Comparison of ENCODE assay signal across 8 mouse cellular contexts in genomic region chr1:171079345-171079744, GRCm38 (mm10). TPM values are rescaled to one million over a fixed set of nuclear protein-coding genes. Genes with fewer than 3 reads are reported as not detected.
A peak's percentile ranks its signal among the peaks of the same experiment; 100 is the strongest.
DNase-seq lines count a peak whose midpoint lies in the region; ATAC-seq and TF ChIP-seq lines count a peak whose summit lies in the region.
"Not testable (repeated sequence)": the region's sequence is repeated elsewhere in the genome, so short reads cannot be mapped to it uniquely, and the experiment has no call there.

No protein-coding gene starts in this region.

- DNase-seq in hindbrain, postnatal 0 days (ENCODE audit: low spot score): not testable (repeated sequence)

- H3K9me3 ChIP-seq in forebrain, embryonic 12.5 days; heart, embryonic 14.5 days (ENCODE audit: control insufficient read depth, low read length); hindbrain, postnatal 0 days (ENCODE audit: low read length); limb, embryonic 13.5 days; lung, embryonic 15.5 days; midbrain, embryonic 16.5 days (replicated peaks; ENCODE audit: control insufficient read depth, low read length, poor library complexity, severe bottlenecking); stomach, embryonic 15.5 days: not testable (repeated sequence)

- not testable (repeated sequence) for H3K36me3 ChIP-seq in forebrain, embryonic 12.5 days (replicated peaks); heart, embryonic 14.5 days (ENCODE audit: control insufficient read depth, insufficient read depth, low read length); hindbrain, postnatal 0 days (ENCODE audit: insufficient read depth, low read length); limb, embryonic 13.5 days; lung, embryonic 15.5 days; midbrain, embryonic 16.5 days (ENCODE audit: control insufficient read depth, insufficient read depth, low read length); stomach, embryonic 15.5 days

- H3K27ac ChIP-seq in forebrain, embryonic 12.5 days; heart, embryonic 14.5 days (replicated peaks in 1 of 2; ENCODE audit: control insufficient read depth in 1 of 2, insufficient read depth in 1 of 2, low read depth in 2 of 2, low read length in 2 of 2); hindbrain, postnatal 0 days; limb, embryonic 13.5 days; lung, embryonic 15.5 days; midbrain, embryonic 16.5 days (ENCODE audit: low read length); stomach, embryonic 15.5 days: not testable (repeated sequence)

- TF ChIP-seq CTCF in hindbrain, postnatal 0 days (IDR thresholded peaks at IDR 0.05; ENCODE audit: low read depth): not testable (repeated sequence)

- not testable (repeated sequence) for H3K4me3 ChIP-seq in forebrain, embryonic 12.5 days (replicated peaks); heart, embryonic 14.5 days (ENCODE audit: control insufficient read depth in 1 of 2, insufficient read depth in 1 of 2, low read depth in 1 of 2, low read length in 2 of 2); hindbrain, postnatal 0 days (ENCODE audit: low read length); limb, embryonic 13.5 days; lung, embryonic 15.5 days; midbrain, embryonic 16.5 days (ENCODE audit: low read depth, low read length); stomach, embryonic 15.5 days (replicated peaks)

- 0% methylated on average over 1 of the region's 35 CpGs for WGBS in forebrain, embryonic 12.5 days
- 0% methylated on average over 1 of the region's 35 CpGs for WGBS in heart, embryonic 14.5 days
- 0% methylated on average over 1 of the region's 35 CpGs for WGBS in hindbrain, postnatal 0 days
- WGBS in limb, embryonic 13.5 days: 0% methylated on average over 1 of the region's 35 CpGs
- WGBS in lung, embryonic 15.5 days: 0% methylated on average over 1 of the region's 35 CpGs
- 0% methylated on average over 1 of the region's 35 CpGs for WGBS in midbrain, embryonic 16.5 days
- 0% methylated on average over 1 of the region's 35 CpGs for WGBS in stomach, embryonic 15.5 days

- not testable (repeated sequence) for H3K4me2 ChIP-seq in forebrain, embryonic 12.5 days; heart, embryonic 14.5 days (ENCODE audit: low read length); hindbrain, postnatal 0 days (ENCODE audit: low read depth, low read length); limb, embryonic 13.5 days (replicated peaks); midbrain, embryonic 16.5 days (ENCODE audit: low read length); stomach, embryonic 15.5 days
- H3K4me2 ChIP-seq in lung, embryonic 15.5 days: peak overlapping the region; percentile 27; the same call in 1 of the 2 replicates

- ATAC-seq in common myeloid progenitor, adult 5-6 weeks (replicated peaks; ENCODE audit: low read depth, poor library complexity, severe bottlenecking): peak; percentile 31
- peak; percentile 71 for ATAC-seq in forebrain, embryonic 12.5 days (ENCODE audit: low FRiP score)
- peak; percentile 46 for ATAC-seq in heart, embryonic 14.5 days (ENCODE audit: insufficient number of reproducible peaks, insufficient read depth, low FRiP score, low read depth)
- peak; percentile 63 for ATAC-seq in hindbrain, postnatal 0 days
- peak; percentile 46 for ATAC-seq in limb, embryonic 13.5 days (ENCODE audit: low FRiP score, low read depth)
- ATAC-seq in lung, embryonic 15.5 days (ENCODE audit: borderline replicate concordance, extremely low read depth, low FRiP score, low TSS enrichment): peak; percentile 52
- ATAC-seq in midbrain, embryonic 16.5 days: peak; percentile 24
- peak; percentile 66 for ATAC-seq in stomach, embryonic 15.5 days (ENCODE audit: insufficient read depth, low FRiP score, low read depth)

- not testable (repeated sequence) for H3K9ac ChIP-seq in forebrain, embryonic 12.5 days; heart, embryonic 14.5 days (ENCODE audit: low read length); hindbrain, postnatal 0 days (replicated peaks; ENCODE audit: low read length); limb, embryonic 13.5 days; lung, embryonic 15.5 days; midbrain, embryonic 16.5 days (ENCODE audit: low read depth, low read length); stomach, embryonic 15.5 days

- H3K27me3 ChIP-seq in forebrain, embryonic 12.5 days: peaks cover 34% of the 10 kb centered on the region
- H3K27me3 ChIP-seq in heart, embryonic 14.5 days (ENCODE audit: control insufficient read depth, insufficient read depth, low read length); hindbrain, postnatal 0 days (ENCODE audit: insufficient read depth, low read length); midbrain, embryonic 16.5 days (ENCODE audit: control insufficient read depth, insufficient read depth, low read depth, low read length): not testable (repeated sequence)
- H3K27me3 ChIP-seq in limb, embryonic 13.5 days: peaks cover 33% of the 10 kb centered on the region
- H3K27me3 ChIP-seq in lung, embryonic 15.5 days: peaks cover 21% of the 10 kb centered on the region
- H3K27me3 ChIP-seq in stomach, embryonic 15.5 days (replicated peaks): peaks cover 10% of the 10 kb centered on the region

- H3K4me1 ChIP-seq in forebrain, embryonic 12.5 days; heart, embryonic 14.5 days (ENCODE audit: control insufficient read depth in 2 of 2, insufficient read depth in 2 of 2, low read length in 2 of 2); hindbrain, postnatal 0 days (ENCODE audit: insufficient read depth, low read length); limb, embryonic 13.5 days; lung, embryonic 15.5 days; midbrain, embryonic 16.5 days (ENCODE audit: control insufficient read depth, insufficient read depth, low read length); stomach, embryonic 15.5 days: not testable (repeated sequence)

RNA-seq across cellular contexts. Expression of gene Fcgr3, which starts 14.6 kb away (rescaled TPM):
- total RNA-seq in common myeloid progenitor, adult 5-6 weeks (2017): 7.8 and 15.7 TPM in 2 replicates
- polyA plus RNA-seq in forebrain, embryonic 12.5 days (2016; fragmentation: Nextera tagmentation; extraction: Ambion mirVana): 4.8 and 4.9 TPM in 2 replicates
- 9.7 and 9.8 TPM in 2 replicates for polyA plus RNA-seq in heart, embryonic 14.5 days (2014; fragmentation: Nextera tagmentation; extraction: Ambion mirVana)
- total RNA-seq in hindbrain, postnatal 0 days (2014; rRNA removed): 15.2 and 15.9 TPM in 2 replicates
- 14.1 and 15.5 TPM in 2 replicates for polyA plus RNA-seq in hindbrain, postnatal 0 days (2015; fragmentation: Nextera tagmentation; extraction: Ambion mirVana)
- 8.7 and 9.2 TPM in 2 replicates for polyA plus RNA-seq in limb, embryonic 13.5 days (2015; fragmentation: Nextera tagmentation; extraction: Ambion mirVana)
- 13.2 and 15.1 TPM in 2 replicates for polyA plus RNA-seq in lung, embryonic 15.5 days (2015; fragmentation: Nextera tagmentation; extraction: Ambion mirVana)
- 6.8 and 9.0 TPM in 2 replicates for polyA plus RNA-seq in midbrain, embryonic 16.5 days (2015; fragmentation: Nextera tagmentation; extraction: Ambion mirVana)
- 18.7 and 18.8 TPM in 2 replicates for polyA plus RNA-seq in stomach, embryonic 15.5 days (2015; fragmentation: Nextera tagmentation; extraction: Ambion mirVana)

RNA-seq across cellular contexts. Expression of gene Cfap126, which starts 34.4 kb away (rescaled TPM):
- 2.1 and 5.3 TPM in 2 replicates for total RNA-seq in common myeloid progenitor, adult 5-6 weeks (2017)
- polyA plus RNA-seq in forebrain, embryonic 12.5 days (2016; fragmentation: Nextera tagmentation; extraction: Ambion mirVana): 3.9 and 5.2 TPM in 2 replicates
- 3.0 and 4.7 TPM in 2 replicates for polyA plus RNA-seq in heart, embryonic 14.5 days (2014; fragmentation: Nextera tagmentation; extraction: Ambion mirVana)
- total RNA-seq in hindbrain, postnatal 0 days (2014; rRNA removed): 2.7 and 6.7 TPM in 2 replicates
- polyA plus RNA-seq in hindbrain, postnatal 0 days (2015; fragmentation: Nextera tagmentation; extraction: Ambion mirVana): 12.2 and 15.3 TPM in 2 replicates
- 0.86 and 1.5 TPM in 2 replicates for polyA plus RNA-seq in limb, embryonic 13.5 days (2015; fragmentation: Nextera tagmentation; extraction: Ambion mirVana)
- polyA plus RNA-seq in lung, embryonic 15.5 days (2015; fragmentation: Nextera tagmentation; extraction: Ambion mirVana): 7.2 and 8.3 TPM in 2 replicates
- 7.8 and 9.2 TPM in 2 replicates for polyA plus RNA-seq in midbrain, embryonic 16.5 days (2015; fragmentation: Nextera tagmentation; extraction: Ambion mirVana)
- polyA plus RNA-seq in stomach, embryonic 15.5 days (2015; fragmentation: Nextera tagmentation; extraction: Ambion mirVana): 1.6 and 2.9 TPM in 2 replicates
